In the genomic region with DNA sequence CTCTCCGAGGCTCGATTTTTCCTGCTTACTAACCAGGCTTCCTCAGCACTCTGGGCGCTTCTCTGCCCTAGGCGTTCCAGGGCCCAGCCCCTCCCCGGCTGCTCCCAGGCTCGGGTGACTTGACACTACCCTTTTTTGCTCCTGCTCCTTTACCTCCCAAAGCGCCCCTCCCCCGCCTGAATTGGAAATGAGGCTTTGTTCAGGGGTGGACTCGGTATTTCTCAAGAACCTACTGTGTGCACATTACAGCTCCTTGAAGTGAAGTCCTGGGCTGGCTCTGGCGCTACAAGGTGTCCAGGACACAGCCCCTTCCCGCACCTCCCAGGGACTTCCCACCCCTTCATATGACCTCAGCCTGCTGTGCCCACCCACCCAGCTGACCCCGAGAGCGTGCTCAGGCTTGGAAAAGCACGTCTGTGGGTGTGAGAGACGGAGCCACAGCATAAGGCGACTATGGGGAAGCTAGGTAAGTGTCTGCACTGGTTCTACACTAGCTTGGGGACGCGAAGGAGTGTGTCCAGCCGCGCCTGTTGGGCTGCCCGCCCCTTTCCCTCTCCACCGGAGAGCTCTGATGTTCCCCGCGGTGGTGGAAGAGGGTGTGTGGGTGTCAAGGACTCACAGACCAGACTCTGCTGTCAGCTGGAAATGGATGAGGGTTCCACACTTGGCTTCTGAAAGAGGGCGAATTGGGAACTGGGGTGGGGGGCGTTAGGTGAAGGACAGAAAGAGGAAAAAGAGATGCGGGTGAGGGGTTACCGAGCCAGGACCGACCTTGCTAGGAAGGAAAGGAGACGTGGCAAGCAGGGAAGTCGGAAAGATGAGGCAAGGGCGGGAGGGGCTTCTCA, we compare ENCODE assay signal across 8 mouse cellular contexts. TPM values are rescaled to one million over a fixed set of nuclear protein-coding genes. Genes with fewer than 3 reads are reported as not detected.
DNase-seq lines count a peak whose midpoint lies in the region; ATAC-seq and TF ChIP-seq lines count a peak whose summit lies in the region.

A gene (plus strand): TSS at position 397 of the 845 bp plus-strand sequence.

- H3K36me3 ChIP-seq in spleen, adult 2 months (ENCODE audit: control insufficient read depth, insufficient read depth, low read length), result no peaks in the 10 kb centered on the region
- H3K36me3 ChIP-seq in kidney, embryonic 14.5 days (ENCODE audit: control insufficient read depth, insufficient read depth, low read length), result no peaks in the 10 kb centered on the region
- no peaks in the 10 kb centered on the region for H3K36me3 ChIP-seq in liver, embryonic 12.5 days
- no peaks in the 10 kb centered on the region for H3K36me3 ChIP-seq in neural tube, embryonic 11.5 days (ENCODE audit: control insufficient read depth, insufficient read depth, low read length)

- H3K9me3 ChIP-seq in kidney, embryonic 14.5 days (ENCODE audit: control insufficient read depth, low read length), result no peaks in the 10 kb centered on the region
- no peaks in the 10 kb centered on the region for H3K9me3 ChIP-seq in liver, embryonic 12.5 days (replicated peaks)
- H3K9me3 ChIP-seq in neural tube, embryonic 11.5 days (ENCODE audit: control insufficient read depth, low read length), result no peaks in the 10 kb centered on the region

- DNase-seq in spleen, adult 2 months (ENCODE audit: low read depth in 1 of 2, low spot score in 2 of 2), result no peak
- DNase-seq in spleen, postnatal 14 days (ENCODE audit: low spot score in 2 of 2), result no peak
- peak; percentile 69 for DNase-seq in cerebellum, adult 9-10 months
- peak; percentile 51 for DNase-seq in neural tube, embryonic 11.5 days (ENCODE audit: low spot score)

- H3K27me3 ChIP-seq in spleen, adult 2 months (ENCODE audit: control insufficient read depth, insufficient read depth, low read length), result peaks cover 10% of the 10 kb centered on the region
- peaks cover 52% of the 10 kb centered on the region for H3K27me3 ChIP-seq in kidney, embryonic 14.5 days (ENCODE audit: control insufficient read depth, insufficient read depth, low read length)
- peaks cover 58% of the 10 kb centered on the region for H3K27me3 ChIP-seq in liver, embryonic 12.5 days (replicated peaks)
- H3K27me3 ChIP-seq in neural tube, embryonic 11.5 days (ENCODE audit: control insufficient read depth, insufficient read depth, low read length), result peaks cover 57% of the 10 kb centered on the region

- H3K4me3 ChIP-seq in spleen, adult 2 months (ENCODE audit: extremely low read depth, insufficient read depth, insufficient read length), result peak within 1 kb of the TSS; percentile 51
- H3K4me3 ChIP-seq in kidney, embryonic 14.5 days (ENCODE audit: low read length), result peak within 1 kb of the TSS; percentile 64
- H3K4me3 ChIP-seq in liver, embryonic 12.5 days, result peak within 1 kb of the TSS; percentile 92
- peak within 1 kb of the TSS; percentile 91 for H3K4me3 ChIP-seq in neural tube, embryonic 11.5 days (ENCODE audit: low read depth, low read length)

- peak within 1 kb of the TSS; percentile 78; the same call in 1 of the 2 replicates for H3K9ac ChIP-seq in kidney, embryonic 14.5 days (ENCODE audit: low read depth, low read length)
- peak within 1 kb of the TSS; percentile 97 for H3K9ac ChIP-seq in liver, embryonic 12.5 days
- peak within 1 kb of the TSS; percentile 48 for H3K9ac ChIP-seq in neural tube, embryonic 11.5 days (ENCODE audit: low read length)

- 7% methylated on average over 32 of the region's 32 CpGs for WGBS in spleen, adult 2 months
- WGBS in kidney, embryonic 14.5 days, result 1% methylated on average over 32 of the region's 32 CpGs
- WGBS in liver, embryonic 12.5 days (ENCODE audit: insufficient replicate concordance), result under 1% methylated on average over 32 of the region's 32 CpGs
- under 1% methylated on average over 32 of the region's 32 CpGs for WGBS in neural tube, embryonic 11.5 days

- peak; percentile 28 for ATAC-seq in granulocyte monocyte progenitor cell, adult 5-6 weeks (replicated peaks; ENCODE audit: poor library complexity, severe bottlenecking)
- ATAC-seq in kidney, embryonic 14.5 days (ENCODE audit: low FRiP score, low TSS enrichment), result no peak
- ATAC-seq in liver, embryonic 12.5 days, result no peak; the same call in 1 of the 2 replicates
- no peak for ATAC-seq in neural tube, embryonic 11.5 days (ENCODE audit: insufficient read depth, low FRiP score, low TSS enrichment)
- ATAC-seq in megakaryocyte-erythroid progenitor cell, adult 5-6 weeks (replicated peaks; ENCODE audit: low FRiP score, low TSS enrichment, poor library complexity, severe bottlenecking), result no peak

- TF ChIP-seq POLR2A in spleen, adult 2 months (IDR thresholded peaks at IDR 0.05; ENCODE audit: low read depth, low read length), result no peak

- peaks cover 30% of the 10 kb centered on the region for H3K4me1 ChIP-seq in spleen, adult 2 months (ENCODE audit: control insufficient read depth, insufficient read depth, insufficient read length)
- H3K4me1 ChIP-seq in kidney, embryonic 14.5 days (ENCODE audit: control insufficient read depth, insufficient read depth, low read length), result peaks cover 26% of the 10 kb centered on the region
- H3K4me1 ChIP-seq in liver, embryonic 12.5 days, result peaks cover 79% of the 10 kb centered on the region
- peaks cover 28% of the 10 kb centered on the region for H3K4me1 ChIP-seq in neural tube, embryonic 11.5 days (ENCODE audit: control insufficient read depth, insufficient read depth, low read length)

- H3K4me2 ChIP-seq in kidney, embryonic 14.5 days (replicated peaks; ENCODE audit: low read depth, low read length), result peak within 1 kb of the TSS; percentile 99
- peak within 1 kb of the TSS; percentile 100 for H3K4me2 ChIP-seq in liver, embryonic 12.5 days
- H3K4me2 ChIP-seq in neural tube, embryonic 11.5 days (ENCODE audit: low read depth), result peak within 1 kb of the TSS; percentile 88

- H3K27ac ChIP-seq in spleen, adult 2 months (ENCODE audit: insufficient read depth, low read length), result no peak within 1 kb of the TSS
- no peak within 1 kb of the TSS for H3K27ac ChIP-seq in kidney, embryonic 14.5 days (ENCODE audit: low read depth, low read length)
- peak within 1 kb of the TSS; percentile 92; the same call in 1 of the 2 replicates for H3K27ac ChIP-seq in liver, embryonic 12.5 days
- H3K27ac ChIP-seq in neural tube, embryonic 11.5 days (ENCODE audit: low read depth, low read length), result no peak within 1 kb of the TSS; the same call in 1 of the 2 replicates

- TF ChIP-seq CTCF in spleen, adult 2 months (IDR thresholded peaks at IDR 0.05; ENCODE audit: extremely low read depth, insufficient read depth, insufficient read length, insufficient replicate concordance), result no peak

RNA-seq across cellular contexts. Expression of the gene that starts here (rescaled TPM):
- polyA plus RNA-seq in spleen, adult 2 months (2012; rRNA removed), result 22.2 and 26.0 TPM in 2 replicates
- total RNA-seq in granulocyte monocyte progenitor cell, adult 5-6 weeks (2014; fragmentation: Nextera tagmentation), result 10.1 and 12.3 TPM in 2 replicates
- 4.6 and 4.8 TPM in 2 replicates for total RNA-seq in granulocyte monocyte progenitor cell, adult 5-6 weeks (2017)
- polyA plus RNA-seq in kidney, embryonic 14.5 days (2014; fragmentation: Nextera tagmentation; extraction: Ambion mirVana), result 1.2 and 2.3 TPM in 2 replicates
- 5.1 and 5.6 TPM in 2 replicates for polyA plus RNA-seq in liver, embryonic 12.5 days (2016; fragmentation: Nextera tagmentation; extraction: Ambion mirVana)
- polyA plus RNA-seq in neural tube, embryonic 11.5 days (2014; fragmentation: Nextera tagmentation; extraction: Ambion mirVana), result 1.5 TPM in 2 replicates
- total RNA-seq in megakaryocyte-erythroid progenitor cell, adult 5-6 weeks (2014; fragmentation: Nextera tagmentation), result 11.9 and 13.9 TPM in 2 replicates
- total RNA-seq in megakaryocyte-erythroid progenitor cell, adult 5-6 weeks (2017), result 4.9 and 7.2 TPM in 2 replicates

Comparison
In these comparisons a context has a peak if more than half of its experiments do, and no peak if none do; other contexts are left out.
1. DNase-seq: peak in cerebellum, adult 9-10 months (single experiment) and neural tube, embryonic 11.5 days (single experiment); none in spleen, adult 2 months (0 of 2) and spleen, postnatal 14 days (0 of 2).
2. Peak in every context shown above with its lines, with median percentiles within 50 percentile points of each other: H3K4me3 ChIP-seq, H3K4me2 ChIP-seq and H3K9ac ChIP-seq.